Mouse (Mus musculus) erythroblast, embryonic 14.5 days (primary cell): ENCODE results near the gene Notch1.

Source experiments
- GATA1 ChIP-seq: IDR thresholded peaks from 2 replicates; pipeline ENCODE4 v1.6.1; 2012; ENCODE audit warnings: low read length, inconsistent platforms, mixed read lengths
- TAL1 ChIP-seq: IDR thresholded peaks from 3 replicates; pipeline ENCODE4 v1.6.1; 2012; ENCODE audit warnings: low read length, inconsistent platforms, mixed read lengths

DNA sequence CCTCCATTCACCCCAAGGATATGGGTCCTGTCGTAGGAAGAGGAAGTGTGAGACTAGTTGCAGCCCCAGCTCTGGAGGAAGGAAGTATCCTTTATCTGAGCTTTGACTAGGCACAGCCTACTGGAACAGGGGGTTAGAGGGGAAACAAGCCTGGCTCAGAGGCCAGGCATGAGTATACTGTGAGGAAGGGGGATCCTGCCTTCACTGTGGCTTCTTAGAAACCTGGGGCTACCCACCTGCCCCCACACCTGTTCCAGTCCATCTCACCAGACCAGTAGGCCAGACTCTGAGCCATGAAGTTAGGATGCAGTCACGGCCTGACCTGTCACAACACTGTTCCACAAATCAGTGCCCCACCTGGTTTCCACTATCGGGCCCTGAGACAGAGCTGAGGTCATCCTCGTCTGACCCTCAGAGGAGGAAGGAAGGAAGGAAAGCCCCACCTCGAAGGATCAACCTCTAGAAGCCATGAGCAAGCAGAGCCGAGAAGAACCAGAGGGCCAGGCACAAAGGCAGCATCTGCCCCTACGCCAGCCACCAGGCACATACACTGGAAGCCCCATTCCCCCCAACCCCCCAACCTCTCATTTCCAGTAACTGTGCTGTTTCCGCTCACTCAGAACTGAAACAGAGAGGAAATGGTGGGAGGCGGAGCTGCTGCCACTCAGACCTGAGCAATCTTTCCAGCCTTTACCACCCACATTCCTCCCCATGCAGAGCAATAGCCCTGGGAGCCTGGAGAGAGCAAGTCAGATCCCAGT is 23.3 kb downstream of the Notch1 start:
- TF ChIP-seq GATA1 = no peak
- TF ChIP-seq TAL1 = no peak
